Mouse (Mus musculus): ENCODE results near the gene Rnf20.

DNA sequence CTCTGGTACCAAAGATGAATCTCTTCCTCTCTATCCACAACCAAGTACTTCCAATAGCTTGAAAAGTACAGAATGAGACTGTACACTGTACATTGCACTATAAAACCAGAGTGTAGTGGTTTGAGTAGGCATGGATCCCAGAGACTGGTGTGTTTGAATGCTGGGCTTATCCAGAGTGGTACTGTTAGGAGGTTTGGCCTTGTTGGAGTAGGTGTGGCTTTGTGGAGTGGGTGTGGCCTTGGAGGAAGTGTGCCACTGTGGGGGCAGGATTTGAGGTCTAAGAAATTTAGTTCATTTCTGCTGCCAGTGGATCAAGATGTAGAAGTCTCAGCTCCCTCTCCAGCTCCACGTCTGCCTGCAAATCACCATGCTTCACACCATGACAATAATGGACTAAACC lies 26.3 kb upstream of the Rnf20 start:
- TF ChIP-seq CTCF (IDR thresholded peaks at IDR 0.05 in 2 of 3, conservative IDR thresholded peaks at IDR 0.05 in 1 of 3; ENCODE audit: control insufficient read depth in 1 of 3, insufficient read depth in 1 of 3, low read depth in 2 of 3, low read length in 3 of 3, poor library complexity in 1 of 3, severe bottlenecking in 1 of 3) (no peak), MXI1 (IDR thresholded peaks at IDR 0.05; ENCODE audit: low read depth, low read length) (no peak), ZC3H11A (IDR thresholded peaks at IDR 0.05; ENCODE audit: low read depth, low read length) (no peak), MAX (IDR thresholded peaks at IDR 0.05; ENCODE audit: low read length) (no peak), UBTF (IDR thresholded peaks at IDR 0.05; ENCODE audit: borderline replicate concordance, insufficient read depth, low read depth, low read length) (no peak), SMC3 (IDR thresholded peaks at IDR 0.05; ENCODE audit: low read depth, low read length) (no peak), POLR2A (IDR thresholded peaks at IDR 0.05; ENCODE audit: control insufficient read depth in 1 of 2, insufficient read depth in 1 of 2, low read depth in 1 of 2, low read length in 2 of 2, poor library complexity in 1 of 2) (no peak), RAD21 (IDR thresholded peaks at IDR 0.05; ENCODE audit: low read depth, low read length) (no peak), USF1 (IDR thresholded peaks at IDR 0.05; ENCODE audit: low read depth, low read length) (no peak)

All from MEL (cell line).